Mouse (Mus musculus) CH12.LX (cell line): ENCODE results near the gene Fndc10. TPM values are rescaled to one million over a fixed set of nuclear protein-coding genes. Genes with fewer than 3 reads are reported as not detected.

Experiments
- DNase-seq: peaks from one replicate; pipeline ENCODE4 v3.0.0-alpha.2; 2013; ENCODE audit errors: extremely low read depth
- H3K27ac ChIP-seq: 2 replicates; pipeline ENCODE4 v1.5.1; 2012; ENCODE audit warnings: low read depth, mild to moderate bottlenecking, control low read depth, moderate library complexity; ENCODE audit not compliant: insufficient read depth
- H3K27me3 ChIP-seq: replicated peaks from 2 replicates; pipeline ENCODE3; 2012; ENCODE audit warnings: inconsistent platforms
- H3K36me3 ChIP-seq, 2 experiments: replicated peaks in 1 of 2; 2 replicates each; pipeline versions ENCODE3 to v1.6.1; 2012; ENCODE audit warnings: inconsistent platforms in 1 of 2, low read length in 1 of 2, mild to moderate bottlenecking in 1 of 2, mixed read lengths in 1 of 2, moderate library complexity in 1 of 2; ENCODE audit not compliant: control insufficient read depth in 1 of 2, insufficient read depth in 1 of 2
- H3K4me1 ChIP-seq, 2 experiments: 2 replicates each; pipeline ENCODE4 v1.6.1; 2012; ENCODE audit warnings: inconsistent platforms in 1 of 2, moderate library complexity in 1 of 2; ENCODE audit not compliant: insufficient read depth in 2 of 2, control insufficient read depth in 1 of 2
- H3K4me2 ChIP-seq: 2 replicates; pipeline ENCODE4 v1.6.1; 2012; ENCODE audit warnings: low read depth, mild to moderate bottlenecking, control low read depth; ENCODE audit not compliant: poor library complexity, insufficient read depth, severe bottlenecking
- H3K4me3 ChIP-seq, 3 experiments: fragments of 150-350 bp in 1 of 3; sonication (generic) in 1 of 3; replicated peaks in 1 of 3; 2 replicates each; pipeline versions ENCODE3 to v1.5.1; 2011 to 2012; ENCODE audit warnings: low read depth in 2 of 3, low read length in 2 of 3, mild to moderate bottlenecking in 2 of 3, moderate library complexity in 2 of 3, control low read depth in 1 of 3, improper control_type of control experiment in 1 of 3, inconsistent platforms in 1 of 3, mixed read lengths in 1 of 3; ENCODE audit not compliant: poor library complexity in 1 of 3
- H3K79me2 ChIP-seq: replicated peaks from 2 replicates; pipeline ENCODE4 v1.6.1; 2012; ENCODE audit warnings: mild to moderate bottlenecking, moderate library complexity; ENCODE audit not compliant: control insufficient read depth, poor library complexity, insufficient read depth, severe bottlenecking; ENCODE audit errors: extremely low read depth
- H3K9ac ChIP-seq: 2 replicates; pipeline ENCODE4 v1.6.1; 2012; ENCODE audit warnings: low read depth, mild to moderate bottlenecking, control low read depth, moderate library complexity; ENCODE audit not compliant: insufficient read depth
- H3K9me3 ChIP-seq: replicated peaks from 2 replicates; pipeline ENCODE3; 2012; ENCODE audit warnings: low read length, inconsistent platforms, mixed read lengths
- BHLHE40 ChIP-seq: IDR thresholded peaks from 2 replicates; pipeline ENCODE4 v1.6.1; 2011; ENCODE audit warnings: mild to moderate bottlenecking, low read depth, low read length, improper control_type of control experiment
- ELF1 ChIP-seq: IDR thresholded peaks from 2 replicates; pipeline ENCODE4 v1.6.1; 2014; ENCODE audit warnings: low read depth, mild to moderate bottlenecking, inconsistent platforms, low read length, improper control_type of control experiment
- EP300 ChIP-seq: IDR thresholded peaks from 2 replicates; pipeline ENCODE4 v1.6.1; 2011; ENCODE audit warnings: low read length, improper control_type of control experiment
- ETS1 ChIP-seq: conservative IDR thresholded peaks from 2 replicates; pipeline ENCODE4 v1.6.1; 2012; ENCODE audit warnings: low read depth, mild to moderate bottlenecking, inconsistent platforms, low read length, improper control_type of control experiment, moderate library complexity
- HCFC1 ChIP-seq: IDR thresholded peaks from 2 replicates; pipeline ENCODE4 v1.6.1; 2012; ENCODE audit warnings: low read depth, mild to moderate bottlenecking, inconsistent platforms, low read length, improper control_type of control experiment
- IRF4 ChIP-seq: IDR thresholded peaks from 2 replicates; pipeline ENCODE4 v1.6.1; 2014; ENCODE audit warnings: low read depth, mild to moderate bottlenecking, inconsistent platforms, low read length, improper control_type of control experiment
- NELFE ChIP-seq: IDR thresholded peaks from 2 replicates; pipeline ENCODE4 v1.6.1; 2011; ENCODE audit warnings: low read depth, low read length, improper control_type of control experiment
- RAD21 ChIP-seq: IDR thresholded peaks from 2 replicates; pipeline ENCODE4 v1.6.1; 2011; ENCODE audit warnings: low read depth, mild to moderate bottlenecking, low read length, improper control_type of control experiment, moderate library complexity
- SIN3A ChIP-seq: IDR thresholded peaks from 2 replicates; pipeline ENCODE4 v1.6.1; 2012; ENCODE audit warnings: low read length, improper control_type of control experiment, inconsistent platforms
- SMC3 ChIP-seq: IDR thresholded peaks from 2 replicates; pipeline ENCODE4 v1.6.1; 2011; ENCODE audit warnings: low read depth, low read length, improper control_type of control experiment
- ZC3H11A ChIP-seq: IDR thresholded peaks from 2 replicates; pipeline ENCODE4 v1.6.1; 2012; ENCODE audit warnings: low read depth, mild to moderate bottlenecking, inconsistent platforms, low read length, improper control_type of control experiment
- ZKSCAN1 ChIP-seq: IDR thresholded peaks from 2 replicates; pipeline ENCODE4 v1.6.1; 2012; ENCODE audit warnings: low read depth, inconsistent platforms, low read length, improper control_type of control experiment, borderline replicate concordance
- dilution Hi-C: fragments of 300-500 bp; cut with MboI; formaldehyde crosslinking; loops from 2 replicates; pipeline ENCODE4 v1.14.3; 2020; ENCODE audit warnings: low sequenced_read_pairs; ENCODE audit not compliant: extremely low pct_unique_long_range_greater_than_20kb, extremely low pct_ligation_motif_present
- in situ Hi-C: fragments of 300-500 bp; cut with MboI; formaldehyde crosslinking; loops from 3 replicates; pipeline ENCODE4 v1.14.3; 2019; ENCODE audit warnings: low sequenced_read_pairs, low pct_ligation_motif_present, low pct_unique_long_range_greater_than_20kb, mixed read lengths
- polyA plus RNA-seq: library from polyadenylated mRNA; unstranded; fragments of >175 nt; gene quantifications from 2 replicates; pipeline ENCODE4 v1.2.1, GENCODE M21; 2012; ENCODE audit warnings: low read depth; ENCODE audit not compliant: insufficient read length
- total RNA-seq, 2 experiments: library from RNA; depleted of rRNA; stranded (reverse); fragments of 300-350 nt in 1 of 2; fragments of >200 nt in 1 of 2; gene quantifications; 2 replicates each; pipeline ENCODE4 v1.2.3; 2012 to 2014

The Fndc10 gene
- total and polyA plus RNA-seq, 3 experiments = 1.3 to 3.2 (median 1.7) TPM

DNA sequence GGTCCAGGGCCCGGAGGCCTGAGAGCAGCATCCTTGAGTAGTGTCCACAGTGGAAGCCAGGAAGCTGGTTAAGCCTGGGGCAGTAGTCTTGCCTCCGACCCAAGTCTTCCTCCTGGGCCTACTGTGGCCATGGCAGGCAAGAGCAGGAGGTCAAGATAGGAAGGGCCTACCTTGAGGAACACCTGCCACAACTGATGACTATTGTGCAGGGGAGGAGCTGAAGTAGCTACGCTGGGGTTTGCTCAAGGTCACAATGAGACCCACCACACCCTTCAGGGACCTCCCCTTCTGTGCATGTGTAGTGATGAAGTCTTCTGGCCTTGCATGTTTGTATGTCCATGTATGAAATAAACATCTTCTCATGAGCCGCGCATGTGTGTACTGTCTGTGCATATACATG is 41.6 kb downstream of the Fndc10 start:
- in situ Hi-C loops = no loop called here
- Histone ChIP-seq H3K9ac (peak overlapping the region; percentile 85; the same call in 1 of the 2 replicates), H3K4me2 (peak overlapping the region; percentile 76), H3K9me3 (no peaks in the 10 kb centered on the region), H3K4me3 (peak overlapping the region; percentile 64 to 93 (median 68)), H3K27ac (no peak overlapping the region), H3K27me3 (no peaks in the 10 kb centered on the region), H3K4me1 (peaks cover 8 to 31% of the 10 kb centered on the region in 2 experiments), H3K79me2 (no peaks in the 10 kb centered on the region), H3K36me3 (peaks cover 46 to 66% of the 10 kb centered on the region in 2 experiments)
- dilution Hi-C loops = no loop called here
- no peak for DNase-seq
- TF ChIP-seq EP300 = no peak
- TF ChIP-seq ZKSCAN1 = no peak
- no peak for TF ChIP-seq RAD21
- TF ChIP-seq ETS1 = no peak
- no peak for TF ChIP-seq BHLHE40
- TF ChIP-seq, all 38 proteins: peak for 0

DNA sequence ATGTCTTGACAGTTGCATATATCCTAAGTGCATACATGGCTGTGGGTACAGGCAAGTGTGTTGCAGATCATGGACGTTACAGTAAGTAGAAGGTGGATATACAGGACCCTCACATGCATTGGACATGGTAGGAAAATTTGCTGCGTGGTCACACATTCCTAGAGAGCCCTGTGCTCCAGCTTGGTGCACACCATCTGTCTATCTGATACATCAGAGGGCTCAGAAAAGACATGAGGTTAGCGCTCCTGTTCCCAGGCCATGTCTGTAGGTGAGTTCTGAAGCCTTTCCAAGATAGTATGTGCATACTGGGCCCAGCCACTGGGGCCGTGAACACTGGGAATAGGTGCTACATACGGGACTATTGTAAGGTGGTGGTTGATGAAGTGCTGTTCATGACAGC is 42.3 kb downstream of the Fndc10 start:
- Histone ChIP-seq H3K27me3 (no peaks in the 10 kb centered on the region), H3K27ac (no peak overlapping the region), H3K36me3 (peaks cover 46 to 66% of the 10 kb centered on the region in 2 experiments), H3K9ac (no peak overlapping the region), H3K4me1 (peaks cover 8 to 31% of the 10 kb centered on the region in 2 experiments), H3K79me2 (no peaks in the 10 kb centered on the region), H3K4me3 (no peak overlapping the region), H3K4me2 (no peak overlapping the region), H3K9me3 (no peaks in the 10 kb centered on the region)
- dilution Hi-C loops = no loop called here
- no peak for DNase-seq
- TF ChIP-seq ZC3H11A (no peak), ETS1 (no peak), SMC3 (no peak), HCFC1 (no peak)
- in situ Hi-C loops = no loop called here

DNA sequence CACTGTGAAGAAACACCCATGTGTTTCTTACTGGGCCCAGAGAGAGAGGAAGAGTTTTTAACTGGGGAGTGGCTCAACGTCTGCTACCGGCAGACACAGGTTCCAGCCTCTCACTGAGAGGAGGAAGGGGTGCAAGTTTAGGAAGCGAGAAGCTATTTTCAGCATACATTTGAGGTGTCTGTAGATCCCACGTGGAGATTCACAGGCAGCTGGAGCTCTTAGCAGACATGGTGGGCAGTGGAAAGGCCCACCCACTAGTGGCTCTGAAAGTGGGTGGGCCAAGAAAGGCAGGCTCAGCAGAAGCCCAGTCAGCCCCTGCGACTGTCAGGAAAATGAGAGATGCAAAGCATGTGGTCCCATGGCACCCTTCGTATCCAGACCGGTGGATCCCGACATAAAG is 44.1 kb downstream of the Fndc10 start:
- Histone ChIP-seq H3K9ac (no peak overlapping the region), H3K4me1 (peaks cover 8 to 30% of the 10 kb centered on the region in 2 experiments), H3K4me2 (no peak overlapping the region), H3K9me3 (no peaks in the 10 kb centered on the region), H3K79me2 (no peaks in the 10 kb centered on the region), H3K27ac (no peak overlapping the region), H3K4me3 (no peak overlapping the region), H3K27me3 (no peaks in the 10 kb centered on the region), H3K36me3 (peaks cover 48 to 68% of the 10 kb centered on the region in 2 experiments)
- dilution Hi-C loops (no loop called here), in situ Hi-C loops (no loop called here)
- TF ChIP-seq HCFC1 = no peak
- no peak for TF ChIP-seq NELFE
- no peak for TF ChIP-seq ELF1
- TF ChIP-seq IRF4 = no peak
- TF ChIP-seq SIN3A = no peak
- no peak for DNase-seq
